Comparison of ENCODE assay signal across 21 mouse cellular contexts in the genomic region with DNA sequence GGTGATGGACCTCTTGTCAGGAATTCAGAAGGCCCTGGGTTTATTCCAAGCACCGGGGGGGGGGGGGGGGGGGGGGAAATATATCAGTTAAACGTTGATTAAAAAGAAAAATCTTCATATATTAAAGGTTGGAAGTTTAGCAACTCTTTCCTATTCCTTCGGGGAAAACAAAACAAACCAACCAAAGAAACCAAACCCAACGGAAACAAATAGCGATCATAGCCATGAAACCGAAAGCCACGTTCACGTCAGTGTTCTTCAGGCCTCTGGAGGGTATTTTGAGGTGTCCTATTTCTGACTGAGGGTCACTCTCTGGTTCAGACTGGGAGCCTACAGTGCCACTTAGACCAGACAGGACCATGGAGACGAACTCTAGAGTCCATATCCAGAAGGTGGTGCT. TPM values are rescaled to one million over a fixed set of nuclear protein-coding genes. Genes with fewer than 3 reads are reported as not detected.
DNase-seq lines count a peak whose midpoint lies in the region; ATAC-seq and TF ChIP-seq lines count a peak whose summit lies in the region.
"Had no signal": no experiment of that assay in that cellular context is flagged by ENCODE, and none has a peak within 500 bp of the region (broad histone marks: within the 10 kb centered on the region; RNA-seq: fewer than 3 reads in every experiment).

No protein-coding gene starts in this region.

- TF ChIP-seq POLR2A in CH12.LX (IDR thresholded peaks at IDR 0.05; ENCODE audit: low read depth, low read length), result no peak

- H3K36me3 ChIP-seq in forebrain, postnatal 0 days (ENCODE audit: insufficient read depth), result no peaks in the 10 kb centered on the region
- no peaks in the 10 kb centered on the region for H3K36me3 ChIP-seq in forebrain, embryonic 11.5 days (ENCODE audit: control insufficient read depth, insufficient read depth, low read length)
- no peaks in the 10 kb centered on the region for H3K36me3 ChIP-seq in lung, embryonic 15.5 days
- H3K36me3 ChIP-seq in CH12.LX (replicated peaks in 1 of 2; ENCODE audit: control insufficient read depth in 1 of 2, insufficient read depth in 1 of 2, low read length in 1 of 2), result no peaks in the 10 kb centered on the region
- H3K36me3 ChIP-seq in stomach, postnatal 0 days (ENCODE audit: control insufficient read depth, insufficient read depth, low read length), result no peaks in the 10 kb centered on the region
- H3K36me3 ChIP-seq: heart, embryonic 15.5 days; hindbrain, embryonic 13.5 days had no signal

- H3K27ac ChIP-seq in forebrain, postnatal 0 days (ENCODE audit: low read depth, low read length), result peak overlapping the region; percentile 35; the same call in 1 of the 2 replicates
- H3K27ac ChIP-seq in forebrain, embryonic 11.5 days (ENCODE audit: low read depth, low read length), result no peak overlapping the region
- 0 out of 2 replicates have a peak overlapping the region, but pooled peaks have one; percentile 75 for H3K27ac ChIP-seq in lung, embryonic 15.5 days
- H3K27ac ChIP-seq in CH12.LX (ENCODE audit: insufficient read depth, low read depth), result peak overlapping the region; percentile 60
- 0 out of 2 replicates have a peak overlapping the region, but pooled peaks have one; percentile 74 for H3K27ac ChIP-seq in stomach, postnatal 0 days (replicated peaks)
- H3K27ac ChIP-seq: forebrain, embryonic 13.5 days; hindbrain, embryonic 13.5 days; hindbrain, postnatal 0 days had no signal

- no peak for DNase-seq in forebrain, postnatal 0 days
- DNase-seq in forebrain, embryonic 11.5 days (ENCODE audit: low spot score), result no peak
- DNase-seq in lung, adult 18-20 months, result no peak
- DNase-seq in CH12.LX (ENCODE audit: extremely low read depth), result peak; percentile 32
- DNase-seq in stomach, postnatal 0 days (ENCODE audit: low spot score), result no peak
- no peak for DNase-seq in liver
- DNase-seq: adrenal gland, postnatal 14 days; B cell, adult 2 months; cerebellum, adult 11-12 months; cerebellum, adult 9-10 months; cerebellum, postnatal 25 days; gastrocnemius, postnatal 25 days; kidney, adult 11 months had no signal

- no peaks in the 10 kb centered on the region for H3K79me2 ChIP-seq in CH12.LX (replicated peaks; ENCODE audit: control insufficient read depth, extremely low read depth, insufficient read depth, poor library complexity, severe bottlenecking)

- 81% methylated on average over 9 of the region's 9 CpGs for WGBS in forebrain, postnatal 0 days
- WGBS in forebrain, embryonic 11.5 days, result 90% methylated on average over 8 of the region's 9 CpGs
- 73% methylated on average over 9 of the region's 9 CpGs for WGBS in lung, embryonic 15.5 days
- 87% methylated on average over 8 of the region's 9 CpGs for WGBS in stomach, postnatal 0 days

- H3K4me1 ChIP-seq in forebrain, postnatal 0 days (ENCODE audit: insufficient read depth), result 0 out of 2 replicates have a peak, but pooled peaks cover 2% of the 10 kb centered on the region
- H3K4me1 ChIP-seq in forebrain, embryonic 11.5 days (replicated peaks; ENCODE audit: control insufficient read depth, insufficient read depth, low read length), result no peaks in the 10 kb centered on the region
- peaks cover 31% of the 10 kb centered on the region for H3K4me1 ChIP-seq in lung, embryonic 15.5 days
- peaks cover 10 to 39% of the 10 kb centered on the region in 2 experiments for H3K4me1 ChIP-seq in CH12.LX (ENCODE audit: control insufficient read depth in 1 of 2, insufficient read depth in 2 of 2)
- H3K4me1 ChIP-seq in stomach, postnatal 0 days (replicated peaks; ENCODE audit: control insufficient read depth, insufficient read depth), result 0 out of 2 replicates have a peak, but pooled peaks cover 6% of the 10 kb centered on the region

- TF ChIP-seq RAD21 in CH12.LX (IDR thresholded peaks at IDR 0.05; ENCODE audit: low read depth, low read length), result 0 out of 2 replicates have a peak, but pooled peaks have one; percentile 40

- in situ Hi-C loops in CH12.LX (cut with MboI; ENCODE audit: low pct_ligation_motif_present, low pct_unique_long_range_greater_than_20kb, low sequenced_read_pairs), result no loop called here

- no peak overlapping the region for H3K4me2 ChIP-seq in forebrain, postnatal 0 days (ENCODE audit: low read depth)
- H3K4me2 ChIP-seq in forebrain, embryonic 11.5 days (ENCODE audit: low read depth, low read length, severe bottlenecking), result no peak overlapping the region
- H3K4me2 ChIP-seq in lung, embryonic 15.5 days, result no peak overlapping the region
- peak overlapping the region; percentile 91 for H3K4me2 ChIP-seq in CH12.LX (ENCODE audit: insufficient read depth, low read depth, poor library complexity, severe bottlenecking)
- H3K4me2 ChIP-seq in stomach, postnatal 0 days (replicated peaks; ENCODE audit: low read depth), result no peak overlapping the region
- H3K4me2 ChIP-seq: forebrain, embryonic 13.5 days; heart, embryonic 15.5 days; hindbrain, embryonic 13.5 days had no signal

- peak; percentile 61 for TF ChIP-seq EP300 in CH12.LX (IDR thresholded peaks at IDR 0.05; ENCODE audit: low read length)
- TF ChIP-seq EP300 in stomach, postnatal 0 days (optimal IDR thresholded peaks at IDR 0.05), result no peak

- no peak overlapping the region for H3K4me3 ChIP-seq in forebrain, postnatal 0 days (ENCODE audit: low read depth, low read length)
- H3K4me3 ChIP-seq in forebrain, embryonic 11.5 days (ENCODE audit: low read depth, low read length), result no peak overlapping the region
- H3K4me3 ChIP-seq in lung, embryonic 15.5 days, result no peak overlapping the region
- H3K4me3 ChIP-seq in CH12.LX (replicated peaks in 1 of 3; ENCODE audit: low read depth in 2 of 3, low read length in 2 of 3, poor library complexity in 1 of 3), result peak overlapping the region; percentile 26 to 31 (median 27)
- no peak overlapping the region for H3K4me3 ChIP-seq in stomach, postnatal 0 days (ENCODE audit: low read depth, low read length)
- H3K4me3 ChIP-seq: forebrain, embryonic 13.5 days; heart, embryonic 15.5 days; hindbrain, embryonic 13.5 days had no signal

- H3K27me3 ChIP-seq in forebrain, postnatal 0 days (ENCODE audit: insufficient read depth, low read length), result no peaks in the 10 kb centered on the region
- no peaks in the 10 kb centered on the region for H3K27me3 ChIP-seq in forebrain, embryonic 11.5 days (ENCODE audit: control insufficient read depth, insufficient read depth, low read length)
- H3K27me3 ChIP-seq in lung, embryonic 15.5 days, result no peaks in the 10 kb centered on the region
- no peaks in the 10 kb centered on the region for H3K27me3 ChIP-seq in CH12.LX (replicated peaks)
- no peaks in the 10 kb centered on the region for H3K27me3 ChIP-seq in stomach, postnatal 0 days (ENCODE audit: control insufficient read depth, insufficient read depth, low read length)
- H3K27me3 ChIP-seq: heart, embryonic 15.5 days; Patski had no signal

- dilution Hi-C loops in CH12.LX (cut with MboI; ENCODE audit: extremely low pct_ligation_motif_present, extremely low pct_unique_long_range_greater_than_20kb, low sequenced_read_pairs), result no loop called here

- ATAC-seq in forebrain, postnatal 0 days, result no peak
- ATAC-seq in forebrain, embryonic 11.5 days (replicated peaks; ENCODE audit: low FRiP score), result no peak
- ATAC-seq in lung, embryonic 15.5 days (ENCODE audit: borderline replicate concordance, extremely low read depth, low FRiP score, low TSS enrichment), result no peak
- ATAC-seq in stomach, postnatal 0 days (ENCODE audit: low FRiP score, low TSS enrichment), result no peak
- ATAC-seq: activated CD4-positive, CD25-positive, alpha-beta regulatory T cell, adult 4 months; CD4-positive, CD25-positive, alpha-beta regulatory T cell, adult 4 months; forebrain, embryonic 13.5 days; hindbrain, postnatal 0 days; Patski had no signal

- no peak for TF ChIP-seq CTCF in forebrain, postnatal 0 days (IDR thresholded peaks at IDR 0.05; ENCODE audit: low read depth)
- TF ChIP-seq CTCF in CH12.LX (conservative IDR thresholded peaks at IDR 0.05 in 1 of 2, IDR thresholded peaks at IDR 0.05 in 1 of 2; ENCODE audit: low read depth in 2 of 2, low read length in 2 of 2), result no peak; a peak in 1 of 4 replicates
- TF ChIP-seq CTCF in stomach, postnatal 0 days (IDR thresholded peaks at IDR 0.05; ENCODE audit: low read depth), result no peak

- no peaks in the 10 kb centered on the region for H3K9me3 ChIP-seq in forebrain, postnatal 0 days (ENCODE audit: low read length)
- no peaks in the 10 kb centered on the region for H3K9me3 ChIP-seq in forebrain, embryonic 11.5 days (ENCODE audit: control insufficient read depth, low read length)
- H3K9me3 ChIP-seq in lung, embryonic 15.5 days, result no peaks in the 10 kb centered on the region
- H3K9me3 ChIP-seq in CH12.LX (replicated peaks; ENCODE audit: low read length), result no peaks in the 10 kb centered on the region
- H3K9me3 ChIP-seq in stomach, postnatal 0 days (ENCODE audit: control insufficient read depth, low read length), result no peaks in the 10 kb centered on the region
- H3K9me3 ChIP-seq: forebrain, embryonic 13.5 days; heart, embryonic 15.5 days; hindbrain, embryonic 13.5 days had no signal

- no peak overlapping the region for H3K9ac ChIP-seq in forebrain, postnatal 0 days
- H3K9ac ChIP-seq in forebrain, embryonic 11.5 days (ENCODE audit: low read length), result no peak overlapping the region
- no peak overlapping the region for H3K9ac ChIP-seq in lung, embryonic 15.5 days
- H3K9ac ChIP-seq in CH12.LX (ENCODE audit: insufficient read depth, low read depth), result peak overlapping the region; percentile 41
- no peak overlapping the region for H3K9ac ChIP-seq in stomach, postnatal 0 days (ENCODE audit: low read length)
- H3K9ac ChIP-seq: forebrain, embryonic 13.5 days; heart, embryonic 15.5 days; hindbrain, embryonic 13.5 days had no signal

TF ChIP-seq in CH12.LX, 34 proteins besides CTCF, POLR2A, EP300 and RAD21 (continues in another document):
- TF ChIP-seq NELFE (IDR thresholded peaks at IDR 0.05; ENCODE audit: low read depth, low read length) (0 out of 2 replicates have a peak, but pooled peaks have one; percentile 16), RCOR1 (conservative IDR thresholded peaks at IDR 0.05; ENCODE audit: low read depth, low read length) (peak; percentile 66; the same call in 1 of the 2 replicates), MAZ (IDR thresholded peaks at IDR 0.05; ENCODE audit: low read depth, low read length) (peak; percentile 50; the same call in 1 of the 2 replicates), ETS1 (conservative IDR thresholded peaks at IDR 0.05; ENCODE audit: low read depth, low read length) (peak; percentile 58; the same call in 1 of the 2 replicates), TBP (conservative IDR thresholded peaks at IDR 0.05; ENCODE audit: low read depth, low read length) (no peak), CHD1 (IDR thresholded peaks at IDR 0.05; ENCODE audit: low read depth, low read length) (no peak)

RNA-seq across cellular contexts. Expression of gene Pcnx, which starts 6.3 kb away (rescaled TPM):
- 30.9 and 37.6 TPM in 2 replicates for total RNA-seq in forebrain, postnatal 0 days (2014; rRNA removed)
- 6.1 and 6.3 TPM in 2 replicates for polyA plus RNA-seq in forebrain, postnatal 0 days (2015; fragmentation: Nextera tagmentation; extraction: Ambion mirVana)
- polyA plus RNA-seq in forebrain, embryonic 11.5 days (2014; fragmentation: Nextera tagmentation; extraction: Ambion mirVana), result 14.6 and 14.8 TPM in 2 replicates
- polyA plus RNA-seq in lung, embryonic 15.5 days (2015; fragmentation: Nextera tagmentation; extraction: Ambion mirVana), result 11.8 and 12.0 TPM in 2 replicates
- total RNA-seq in CH12.LX (2012; rRNA removed) (45.3 and 68.2 TPM in 2 replicates), CH12.LX (2014; rRNA removed) (16.2 and 16.4 TPM in 2 replicates)
- 78.7 and 89.1 TPM in 2 replicates for polyA plus RNA-seq in CH12.LX (2012; ENCODE audit: insufficient read length, low read depth)
- 5.1 TPM in 2 replicates for polyA plus RNA-seq in stomach, postnatal 0 days (2015; fragmentation: Nextera tagmentation; extraction: Ambion mirVana)

Comparison
In these comparisons a context has a peak if more than half of its experiments do, and no peak if none do; other contexts are left out.
1. H3K4me3 ChIP-seq: peak in CH12.LX (3 of 3); none in forebrain, postnatal 0 days (single experiment), forebrain, embryonic 11.5 days (single experiment), lung, embryonic 15.5 days (single experiment) and stomach, postnatal 0 days (single experiment).